Mouse (Mus musculus): ENCODE measurements around the gene Cpne5.

DNA sequence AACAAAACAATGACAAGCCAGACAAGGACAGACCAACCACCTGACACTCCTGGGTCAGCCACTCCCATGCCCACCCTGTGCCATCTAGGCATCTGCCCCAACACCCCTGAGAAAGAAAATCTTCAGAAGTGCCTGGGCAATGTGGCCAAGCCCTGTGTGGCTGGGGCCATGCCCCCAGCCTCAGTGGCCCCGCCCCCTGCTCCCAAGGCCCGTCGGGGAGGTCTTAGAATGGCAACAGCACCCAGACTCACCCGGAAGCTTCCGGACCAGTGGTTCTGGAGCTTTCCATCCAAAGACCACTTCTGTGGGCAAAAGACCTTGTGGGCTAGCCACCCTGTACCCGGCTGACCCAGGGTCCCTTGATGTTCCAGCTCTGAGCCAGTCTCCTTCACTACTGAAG lies 35.4 kb downstream of the Cpne5 start:
- TF ChIP-seq CTCF (IDR thresholded peaks at IDR 0.05; ENCODE audit: low read depth) = no peak
- no peak for TF ChIP-seq EP300 (IDR thresholded peaks at IDR 0.05; ENCODE audit: low read depth)
